Mouse (Mus musculus) liver, adult 2 months (tissue): Measurements from ENCODE around the gene Mrps5. TPM values are rescaled to one million over a fixed set of nuclear protein-coding genes. Genes with fewer than 3 reads are reported as not detected.

Experiments used
- DNase-seq: peaks from one replicate; pipeline ENCODE4 v3.0.0-alpha.2; 2011; ENCODE audit warnings: low read depth, low spot score; ENCODE audit errors: extremely low read depth
- H3K27ac ChIP-seq: fragments of 200-500 bp; replicated peaks from 2 replicates; pipeline ENCODE4 v1.5.1; 2012; ENCODE audit warnings: low read depth, mild to moderate bottlenecking, control low read depth, inconsistent platforms, low read length; ENCODE audit not compliant: insufficient read depth
- H3K27me3 ChIP-seq: fragments of 200-500 bp; 2 replicates; pipeline ENCODE4 v1.6.1; 2012; ENCODE audit warnings: mild to moderate bottlenecking, moderate library complexity, low read length, inconsistent platforms; ENCODE audit not compliant: control insufficient read depth, insufficient read depth
- H3K36me3 ChIP-seq: fragments of 200-500 bp; 2 replicates; pipeline ENCODE4 v1.6.1; 2012; ENCODE audit warnings: low read length, inconsistent platforms; ENCODE audit not compliant: control insufficient read depth, insufficient read depth
- H3K4me1 ChIP-seq: fragments of 200-500 bp; 2 replicates; pipeline ENCODE4 v1.6.1; 2011; ENCODE audit warnings: low read length; ENCODE audit not compliant: control insufficient read depth, insufficient read depth
- H3K4me3 ChIP-seq: fragments of 200-500 bp; 2 replicates; pipeline ENCODE4 v1.5.1; 2011; ENCODE audit warnings: low read depth, mild to moderate bottlenecking, control low read depth, low read length, moderate library complexity; ENCODE audit not compliant: insufficient read depth
- H3K79me2 ChIP-seq: fragments of 200-500 bp; 2 replicates; pipeline ENCODE4 v1.6.1; 2012; ENCODE audit warnings: inconsistent platforms, mild to moderate bottlenecking, low read length, moderate library complexity; ENCODE audit not compliant: control insufficient read depth, insufficient read depth
- H3K9ac ChIP-seq: fragments of 200-500 bp; 2 replicates; pipeline ENCODE4 v1.6.1; 2012; ENCODE audit warnings: low read depth, mild to moderate bottlenecking, control low read depth, inconsistent platforms, low read length
- CTCF ChIP-seq: fragments of 200-500 bp; IDR thresholded peaks from 2 replicates; pipeline ENCODE4 v1.5.1; 2011; ENCODE audit warnings: low read depth, low read length, control low read depth
- POLR2A ChIP-seq: fragments of 200-500 bp; IDR thresholded peaks from 2 replicates; pipeline ENCODE4 v1.6.1; 2011; ENCODE audit warnings: low read length, control low read depth; ENCODE audit not compliant: insufficient read depth; ENCODE audit errors: extremely low read depth
- WGBS: fragments of 180-500 bp; shearing (Covaris S2); methylation state at CpG from one replicate; pipeline ENCODE4 v1.1.7; 2018; 5-methylcytosine and 5-hydroxymethylcytosine counted together
- polyA plus RNA-seq: library from polyadenylated mRNA; depleted of rRNA; stranded (reverse); fragments of >200 nt; gene quantifications from 2 replicates; pipeline ENCODE4 v1.2.3, GENCODE M21; 2012
- total RNA-seq: library from RNA; depleted of rRNA; stranded (reverse); fragments of >200 nt; gene quantifications from 2 replicates; pipeline ENCODE4 v1.2.3, GENCODE M21; 2014

Mrps5 gene
- total and polyA plus RNA-seq, 2 experiments = 53.2 to 59.8 TPM

DNA sequence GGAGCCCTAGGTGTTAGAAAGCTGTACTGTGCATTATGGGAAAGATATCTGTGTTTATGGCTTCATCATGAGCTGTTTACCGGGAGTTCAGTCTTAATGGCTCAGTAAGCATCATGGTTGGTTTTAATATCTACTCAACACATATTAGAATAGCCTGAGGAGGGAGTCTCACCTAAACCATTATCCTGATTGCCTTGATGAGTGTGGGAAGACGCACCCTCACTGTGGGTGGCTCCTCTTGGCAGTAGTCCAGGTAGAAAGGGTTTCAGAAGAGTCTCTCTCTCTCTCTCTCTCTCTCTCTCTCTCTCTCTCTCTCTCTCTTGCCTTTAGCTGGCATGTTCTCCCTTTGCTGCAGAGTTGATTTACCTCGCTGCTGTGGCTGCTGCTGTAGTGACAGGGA is 35.0 kb downstream of the Mrps5 start:
- Histone ChIP-seq H3K27ac (no peak overlapping the region), H3K9ac (no peak overlapping the region), H3K79me2 (no peaks in the 10 kb centered on the region), H3K4me3 (no peak overlapping the region), H3K27me3 (no peaks in the 10 kb centered on the region), H3K4me1 (peaks cover 2% of the 10 kb centered on the region; the same call in 1 of the 2 replicates), H3K36me3 (no peaks in the 10 kb centered on the region)
- 44% methylated on average over 3 of the region's 3 CpGs for WGBS
- no peak for TF ChIP-seq POLR2A
- TF ChIP-seq CTCF = no peak
- no peak for DNase-seq

DNA sequence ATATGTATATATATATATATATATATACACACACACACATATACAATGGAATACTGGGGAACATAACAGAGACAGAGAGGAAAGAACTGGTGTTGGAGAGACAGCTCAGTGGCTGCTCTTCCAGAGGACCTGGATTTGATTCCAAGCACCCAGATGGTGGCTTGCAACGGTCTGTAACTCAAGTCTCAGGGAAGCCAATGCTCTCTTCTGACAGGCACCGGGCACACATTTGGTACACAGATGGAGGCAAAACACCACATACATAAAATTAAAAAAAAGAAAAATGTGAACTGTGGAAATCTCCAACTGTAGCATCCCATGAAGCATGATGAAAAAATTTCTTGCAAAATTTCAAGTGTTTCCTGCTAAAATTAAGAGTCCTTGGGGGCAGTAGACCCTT is 37.8 kb downstream of the Mrps5 start:
- H3K27me3 ChIP-seq = no peaks in the 10 kb centered on the region
- no peak for TF ChIP-seq CTCF
- no peak for TF ChIP-seq POLR2A
- H3K9ac ChIP-seq = no peak overlapping the region
- WGBS = 93% methylated on average over 2 of the region's 2 CpGs
- no peak for DNase-seq
- no peaks in the 10 kb centered on the region for H3K36me3 ChIP-seq
- no peaks in the 10 kb centered on the region for H3K4me1 ChIP-seq
- no peaks in the 10 kb centered on the region for H3K79me2 ChIP-seq
- no peak overlapping the region for H3K4me3 ChIP-seq
- no peak overlapping the region for H3K27ac ChIP-seq

DNA sequence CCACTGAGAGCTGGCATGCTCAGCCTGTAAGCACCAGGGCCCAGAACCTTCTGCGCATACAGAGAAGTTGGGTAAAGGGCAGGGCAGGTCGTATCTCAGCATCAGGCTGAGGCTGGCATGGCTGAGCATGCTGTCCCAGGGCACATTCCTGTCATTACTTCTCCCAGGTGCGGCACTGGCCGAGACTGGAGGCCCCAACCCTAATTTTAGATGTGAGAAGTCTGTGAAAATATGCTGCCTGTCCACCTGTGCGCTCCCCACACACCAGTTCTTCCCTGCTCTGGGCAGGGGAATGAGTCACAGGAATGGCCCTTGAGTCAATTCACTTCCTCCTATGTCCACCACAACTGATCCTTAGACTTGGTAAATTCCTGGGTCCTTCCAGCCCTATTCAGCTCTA is 38.6 kb downstream of the Mrps5 start:
- Histone ChIP-seq H3K9ac (no peak overlapping the region), H3K27me3 (no peaks in the 10 kb centered on the region), H3K4me1 (no peaks in the 10 kb centered on the region), H3K4me3 (no peak overlapping the region), H3K27ac (no peak overlapping the region), H3K79me2 (no peaks in the 10 kb centered on the region), H3K36me3 (no peaks in the 10 kb centered on the region)
- TF ChIP-seq CTCF (no peak), POLR2A (no peak)
- WGBS = 72% methylated on average over 5 of the region's 5 CpGs
- DNase-seq = no peak

DNA sequence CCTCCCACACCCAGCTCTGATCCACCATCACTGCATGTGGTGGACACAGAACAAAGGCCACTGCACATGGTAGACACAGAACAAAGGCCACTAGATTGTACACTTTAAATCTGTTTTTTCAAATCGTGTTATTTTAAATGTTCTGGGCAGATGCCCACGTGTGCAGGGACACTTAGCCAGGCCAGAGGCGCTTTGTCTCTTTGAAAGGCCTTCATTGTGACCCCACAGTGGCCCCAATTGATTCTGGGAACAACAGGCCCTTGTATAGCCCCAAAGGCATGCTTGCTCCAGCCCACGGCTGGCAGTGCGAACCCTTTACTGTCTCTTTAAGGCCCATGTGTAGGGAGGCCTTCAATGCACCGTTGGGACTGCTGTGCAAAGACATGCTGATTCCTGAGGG is 40.3 kb downstream of the Mrps5 start:
- Histone ChIP-seq H3K79me2 (no peaks in the 10 kb centered on the region), H3K27ac (no peak overlapping the region), H3K27me3 (no peaks in the 10 kb centered on the region), H3K4me3 (no peak overlapping the region), H3K9ac (no peak overlapping the region), H3K36me3 (no peaks in the 10 kb centered on the region), H3K4me1 (no peaks in the 10 kb centered on the region)
- WGBS = 84% methylated on average over 6 of the region's 6 CpGs
- DNase-seq = no peak
- TF ChIP-seq POLR2A (no peak), CTCF (no peak)

DNA sequence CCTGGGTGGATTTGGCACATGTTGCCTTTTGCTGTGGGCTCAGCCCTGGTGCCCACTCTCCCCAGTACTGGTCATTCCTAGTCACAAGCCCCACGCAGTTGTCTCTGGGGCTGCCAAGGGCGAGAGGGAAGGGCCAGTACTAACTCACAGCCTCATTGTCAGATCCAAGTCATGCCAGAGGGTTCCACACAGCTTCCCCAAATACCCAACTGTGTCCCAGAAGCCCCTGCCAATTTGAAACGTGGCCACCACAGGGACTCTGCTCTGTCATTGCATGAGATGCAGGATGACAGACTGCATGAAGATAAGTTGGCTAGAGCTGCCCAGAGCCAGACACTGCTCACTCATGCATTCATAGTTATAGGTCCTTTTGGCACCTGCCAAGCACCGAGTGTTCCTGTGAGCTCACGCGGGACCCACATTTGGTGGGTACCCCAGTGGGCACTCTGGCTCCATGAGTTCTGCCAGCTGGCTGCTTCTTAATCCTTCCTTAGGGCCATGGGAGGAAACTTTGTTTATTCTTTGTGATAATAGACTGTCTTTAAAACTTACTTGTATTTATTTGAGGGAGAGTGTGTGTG is 41.1 kb downstream of the Mrps5 start:
- 75% methylated on average over 6 of the region's 6 CpGs for WGBS
- H3K27ac ChIP-seq = no peak overlapping the region
- DNase-seq = no peak
- H3K9ac ChIP-seq = no peak overlapping the region
- H3K79me2 ChIP-seq = no peaks in the 10 kb centered on the region
- H3K36me3 ChIP-seq = no peaks in the 10 kb centered on the region
- no peak for TF ChIP-seq POLR2A
- no peak for TF ChIP-seq CTCF
- no peaks in the 10 kb centered on the region for H3K4me1 ChIP-seq
- H3K4me3 ChIP-seq = no peak overlapping the region
- no peaks in the 10 kb centered on the region for H3K27me3 ChIP-seq

DNA sequence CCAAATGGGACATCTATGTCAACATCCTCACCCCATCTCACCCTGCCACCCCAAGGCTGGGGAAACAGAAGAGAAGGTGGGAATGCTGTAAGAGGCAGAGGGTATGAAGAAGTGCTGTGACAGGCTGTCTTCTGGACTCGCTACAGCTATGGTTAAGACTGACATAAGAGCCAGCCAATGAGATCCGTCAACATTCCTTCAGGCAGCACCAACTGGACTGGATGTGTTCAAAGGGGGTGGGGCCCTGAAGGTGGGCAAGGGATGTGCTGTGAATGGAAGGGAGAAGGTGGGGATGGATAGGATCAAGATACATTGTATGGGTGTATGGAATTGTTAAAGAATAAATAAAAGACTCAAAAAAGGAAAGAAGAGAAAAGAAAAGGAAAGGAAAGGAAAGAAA is 45.6 kb downstream of the Mrps5 start:
- H3K79me2 ChIP-seq = no peaks in the 10 kb centered on the region
- H3K4me3 ChIP-seq = no peak overlapping the region
- TF ChIP-seq POLR2A (no peak), CTCF (no peak)
- DNase-seq = no peak
- 65% methylated on average over 2 of the region's 2 CpGs for WGBS
- no peaks in the 10 kb centered on the region for H3K4me1 ChIP-seq
- H3K27ac ChIP-seq = no peak overlapping the region
- no peaks in the 10 kb centered on the region for H3K27me3 ChIP-seq
- no peaks in the 10 kb centered on the region for H3K36me3 ChIP-seq
- H3K9ac ChIP-seq = no peak overlapping the region
